Mouse (Mus musculus) heart, postnatal 0 days (tissue): Measurements from ENCODE around the gene Hist1h4h.

Source experiments
- CTCF ChIP-seq: IDR thresholded peaks from 2 replicates; pipeline ENCODE4 v1.5.1; 2016; ENCODE audit warnings: antibody characterized with exemption, control low read depth, low read depth
- EP300 ChIP-seq: IDR thresholded peaks from 2 replicates; pipeline ENCODE4 v1.6.1; 2016; ENCODE audit warnings: antibody characterized with exemption, low read depth

- TF ChIP-seq CTCF = no peak
- TF ChIP-seq EP300 = no peak
These were observed 10.6 kb downstream of the Hist1h4h start for GRCm38 (mm10) chr13:23541497-23541896.
